Mouse (Mus musculus) hindbrain, embryonic 10.5 days (tissue): ENCODE measurements around the gene Tpcn2. TPM values are rescaled to one million over a fixed set of nuclear protein-coding genes. Genes with fewer than 3 reads are reported as not detected.
A peak's percentile ranks its signal among the peaks of the same experiment; 100 is the strongest.

Experiments
- DNase-seq: peaks from one replicate; pipeline ENCODE4 v3.0.0-alpha.2; 2017; ENCODE audit warnings: low spot score
- H3K27ac ChIP-seq: fragments of 300-500 bp; sonication (generic); 2 replicates; pipeline ENCODE4 v1.5.1; 2016; ENCODE audit warnings: mild to moderate bottlenecking, moderate library complexity
- H3K27me3 ChIP-seq: fragments of 300-500 bp; sonication (generic); 2 replicates; pipeline ENCODE4 v1.6.1; 2016; ENCODE audit warnings: mild to moderate bottlenecking; ENCODE audit not compliant: poor library complexity, insufficient read depth, severe bottlenecking
- H3K36me3 ChIP-seq: fragments of 300-500 bp; sonication (generic); 2 replicates; pipeline ENCODE4 v1.6.1; 2016; ENCODE audit warnings: mild to moderate bottlenecking, moderate library complexity
- H3K4me1 ChIP-seq: fragments of 300-500 bp; sonication (generic); replicated peaks from 2 replicates; pipeline ENCODE4 v1.6.1; 2016; ENCODE audit warnings: mild to moderate bottlenecking
- H3K4me3 ChIP-seq: fragments of 300-500 bp; sonication (generic); 2 replicates; pipeline ENCODE4 v1.5.1; 2016; ENCODE audit warnings: mild to moderate bottlenecking, moderate library complexity
- H3K9me3 ChIP-seq: fragments of 300-500 bp; sonication (generic); 2 replicates; pipeline ENCODE4 v1.6.1; 2016; ENCODE audit warnings: mild to moderate bottlenecking, moderate library complexity
- WGBS: fragments of 180-500 bp; shearing (Covaris S2); methylation state at CpG from one replicate; pipeline ENCODE4 v1.1.7; 2016; 5-methylcytosine and 5-hydroxymethylcytosine counted together
- polyA plus RNA-seq: library from polyadenylated mRNA; unstranded; fragments of >200 nt; fragmentation: Nextera tagmentation; extraction: Ambion mirVana; gene quantifications from 2 replicates; pipeline ENCODE4 v1.2.1, GENCODE M21; 2016

Gene Tpcn2
- polyA plus RNA-seq, 1 experiment from 2014 or later, result 5.7 TPM

DNA sequence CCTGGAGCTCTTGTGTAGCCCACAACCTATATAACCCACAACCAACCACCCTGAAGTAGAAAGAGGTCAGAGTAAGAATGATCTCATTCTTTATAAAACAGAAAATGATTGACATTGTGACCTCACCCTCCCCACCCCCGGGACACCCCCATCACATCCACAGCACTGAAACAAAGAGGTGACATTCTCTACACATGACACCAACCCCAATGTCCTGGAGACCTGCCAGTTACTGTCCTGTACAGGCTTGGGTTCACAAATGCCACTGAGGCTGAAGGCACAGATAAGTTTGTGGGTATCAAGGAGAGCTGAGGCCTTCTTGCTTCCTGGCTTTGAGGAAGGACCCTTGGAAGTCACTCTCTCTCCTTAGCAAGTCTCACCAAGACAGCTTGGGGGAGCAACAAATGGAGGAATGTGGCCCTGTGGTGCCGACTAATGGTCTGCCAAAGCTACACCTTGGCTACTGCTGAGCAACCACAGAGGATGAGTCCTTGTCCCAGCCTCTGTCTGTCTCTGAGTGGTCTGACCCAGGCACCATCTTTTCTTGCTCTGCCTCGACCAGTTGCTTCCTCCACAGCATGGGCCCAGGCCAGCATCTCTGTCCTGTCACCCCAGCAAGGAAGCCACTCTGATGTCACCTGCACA is 29.7 kb downstream of the Tpcn2 start:
- peaks cover 27% of the 10 kb centered on the region for H3K36me3 ChIP-seq
- H3K27me3 ChIP-seq, result no peaks in the 10 kb centered on the region
- no peak for DNase-seq
- peaks cover 12% of the 10 kb centered on the region; the same call in 1 of the 2 replicates for H3K4me1 ChIP-seq
- H3K27ac ChIP-seq, result no peak overlapping the region
- no peak overlapping the region for H3K4me3 ChIP-seq
- WGBS, result 64% methylated on average over 3 of the region's 3 CpGs
- H3K9me3 ChIP-seq, result no peaks in the 10 kb centered on the region

DNA sequence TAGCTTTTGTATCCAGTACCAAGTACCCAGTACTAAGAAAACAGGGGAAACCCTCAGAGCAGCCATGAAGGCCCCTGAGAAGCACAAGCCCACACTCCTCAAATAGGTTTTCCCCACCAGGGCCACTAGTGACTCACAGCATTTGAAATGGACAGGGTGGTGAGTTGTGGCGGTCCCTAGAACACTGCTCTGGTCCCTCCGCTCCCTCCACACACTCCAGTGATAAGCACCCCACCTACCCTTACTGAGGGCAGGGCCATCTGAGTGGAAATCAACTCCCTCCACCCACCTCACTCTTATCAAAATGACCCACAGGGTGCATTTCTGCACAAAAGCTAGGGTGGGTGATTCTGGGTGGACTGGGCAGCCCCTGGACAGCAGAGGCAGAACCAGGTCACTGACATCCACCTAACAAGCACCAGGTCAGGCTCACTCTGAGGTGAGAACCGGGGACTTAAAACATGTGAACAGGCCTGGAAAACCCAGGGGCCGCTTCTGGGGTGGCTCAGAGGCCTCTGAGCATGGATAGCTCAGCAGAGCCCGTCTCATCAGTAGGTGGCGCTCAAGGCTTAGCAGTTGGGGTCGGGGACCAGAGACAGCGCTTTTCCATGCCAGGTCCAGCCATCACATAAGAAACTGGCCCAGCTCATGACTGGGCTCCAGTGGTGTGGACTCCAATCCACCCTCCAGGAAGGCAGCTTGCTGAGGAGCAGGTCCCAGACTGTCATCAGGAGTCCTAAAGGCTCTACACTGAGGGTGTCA is 30.9 kb downstream of the Tpcn2 start:
- H3K27ac ChIP-seq, result peak overlapping the region; percentile 16; the same call in 1 of the 2 replicates
- no peak overlapping the region for H3K4me3 ChIP-seq
- no peaks in the 10 kb centered on the region for H3K9me3 ChIP-seq
- H3K4me1 ChIP-seq, result peaks cover 15% of the 10 kb centered on the region; the same call in 1 of the 2 replicates
- peaks cover 27% of the 10 kb centered on the region for H3K36me3 ChIP-seq
- DNase-seq, result peak; percentile 81
- WGBS, result 29% methylated on average over 8 of the region's 8 CpGs
- H3K27me3 ChIP-seq, result no peaks in the 10 kb centered on the region

DNA sequence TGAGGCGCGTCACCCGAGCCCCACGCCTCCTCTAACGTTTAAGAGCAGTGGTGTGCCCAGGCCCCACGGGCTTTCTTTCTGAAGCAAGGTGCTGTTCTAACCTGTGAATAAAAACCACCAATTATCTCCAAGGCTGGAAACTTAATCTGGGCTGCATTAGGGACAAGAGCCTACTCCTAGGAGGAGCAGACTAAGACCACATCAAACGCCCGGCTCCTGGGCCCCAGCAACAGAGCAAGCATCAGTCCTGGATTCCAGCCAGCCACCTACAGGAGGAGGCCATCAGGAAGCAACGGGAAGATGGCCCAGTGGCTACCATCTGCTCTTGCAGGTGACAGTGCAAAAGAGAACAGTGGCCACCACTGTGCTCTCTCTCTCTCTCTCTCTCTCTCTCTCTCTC is 33.6 kb downstream of the Tpcn2 start:
- Histone ChIP-seq H3K27me3 (no peaks in the 10 kb centered on the region), H3K4me3 (no peak overlapping the region), H3K4me1 (peaks cover 15% of the 10 kb centered on the region; the same call in 1 of the 2 replicates), H3K36me3 (peaks cover 6% of the 10 kb centered on the region; the same call in 1 of the 2 replicates), H3K9me3 (no peaks in the 10 kb centered on the region), H3K27ac (no peak overlapping the region)
- no peak for DNase-seq
- WGBS, result 82% methylated on average over 9 of the region's 9 CpGs

DNA sequence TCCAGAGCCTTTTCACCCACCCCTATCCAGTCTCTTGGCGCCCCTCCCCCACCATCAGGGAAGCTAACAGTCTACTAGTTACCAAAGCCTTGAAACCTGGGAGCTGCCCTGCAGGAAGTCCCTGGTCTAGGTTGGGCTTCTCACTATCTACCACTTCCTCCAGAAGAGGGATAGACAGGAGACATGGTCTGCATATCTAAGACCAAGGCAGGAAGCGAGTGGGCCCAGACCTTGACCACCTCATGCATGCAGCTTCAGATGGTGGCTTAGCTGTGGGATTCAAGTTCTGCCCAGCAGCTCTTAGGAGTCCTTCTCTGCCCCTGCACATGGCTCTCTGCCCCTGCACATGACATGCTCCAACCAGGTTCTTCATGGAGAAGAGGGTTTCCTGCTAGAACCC is 34.9 kb downstream of the Tpcn2 start:
- no peak for DNase-seq
- Histone ChIP-seq H3K4me1 (peaks cover 15% of the 10 kb centered on the region; the same call in 1 of the 2 replicates), H3K27me3 (0 out of 2 replicates have a peak, but pooled peaks cover 6% of the 10 kb centered on the region), H3K9me3 (no peaks in the 10 kb centered on the region), H3K4me3 (no peak overlapping the region), H3K36me3 (no peaks in the 10 kb centered on the region), H3K27ac (no peak overlapping the region)
- whole genome bisulfite sequencing, result 84% methylated on average over 2 of the region's 2 CpGs

DNA sequence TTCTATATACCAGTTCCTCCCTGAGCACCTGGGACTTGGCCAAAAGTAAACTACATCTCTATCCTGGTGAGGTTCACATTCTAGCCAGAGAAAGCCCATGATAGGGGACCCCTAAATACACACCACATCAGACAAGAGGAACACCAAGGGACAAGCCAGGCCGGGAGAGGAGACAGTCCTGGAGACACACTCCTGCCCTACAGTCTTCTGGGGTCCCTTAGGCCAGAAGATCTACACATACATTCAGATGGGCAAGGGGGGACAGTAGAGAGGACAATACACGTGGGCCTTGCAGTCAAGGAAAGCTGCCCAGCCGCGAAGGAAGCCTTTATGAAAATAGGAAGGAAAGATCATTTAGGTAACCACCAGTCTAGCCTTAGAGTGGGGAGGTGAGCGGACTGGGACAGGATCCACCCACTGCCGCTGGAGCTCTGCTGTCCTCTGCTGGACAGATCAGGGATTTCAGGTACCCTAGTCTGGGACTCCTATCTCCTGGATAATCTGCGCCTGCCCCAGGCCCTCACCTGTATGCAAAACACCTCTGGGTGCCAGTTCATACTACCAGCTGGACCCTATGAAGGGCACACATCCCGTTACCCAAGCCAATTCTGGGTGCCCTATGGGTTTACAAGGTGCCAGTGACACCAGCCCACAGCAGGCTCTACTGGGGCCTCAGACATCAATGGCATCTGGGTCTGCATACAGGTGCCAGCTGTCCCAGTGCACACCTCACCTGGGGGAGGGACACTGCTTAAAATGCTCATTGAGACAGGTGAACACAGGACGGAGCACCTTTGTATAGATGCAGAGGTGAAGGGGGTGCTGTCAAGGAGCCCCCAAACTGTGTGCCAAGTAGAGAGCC is 40.7 kb downstream of the Tpcn2 start:
- Histone ChIP-seq H3K4me1 (peaks cover 12% of the 10 kb centered on the region), H3K27ac (no peak overlapping the region), H3K36me3 (no peaks in the 10 kb centered on the region), H3K9me3 (no peaks in the 10 kb centered on the region), H3K27me3 (peaks cover 20% of the 10 kb centered on the region), H3K4me3 (no peak overlapping the region)
- peak; percentile 82 for DNase-seq
- WGBS, result 17% methylated on average over 9 of the region's 9 CpGs

DNA sequence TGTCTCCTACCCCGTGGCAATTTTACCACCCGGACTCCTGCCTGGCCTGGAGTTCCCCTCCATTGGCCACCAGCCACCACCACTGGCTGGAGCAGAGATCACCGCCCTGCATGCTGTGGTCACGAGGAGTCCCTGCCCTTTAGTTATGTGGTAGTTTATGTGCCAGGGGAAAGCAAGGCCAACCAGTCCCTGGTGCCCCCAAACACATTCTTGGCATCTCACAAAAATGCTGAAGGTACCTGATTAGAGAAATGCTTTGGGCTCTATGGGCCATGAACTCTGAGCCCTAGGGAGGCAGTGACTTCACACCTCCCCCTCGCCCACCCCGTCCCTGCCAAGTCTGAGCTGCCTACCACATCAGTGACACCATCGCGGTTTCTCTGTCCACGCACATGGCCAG is 41.8 kb downstream of the Tpcn2 start:
- 85% methylated on average over 9 of the region's 9 CpGs for WGBS
- Histone ChIP-seq H3K27me3 (peaks cover 20% of the 10 kb centered on the region), H3K4me3 (no peak overlapping the region), H3K36me3 (no peaks in the 10 kb centered on the region), H3K27ac (no peak overlapping the region), H3K4me1 (peaks cover 12% of the 10 kb centered on the region), H3K9me3 (no peaks in the 10 kb centered on the region)
- DNase-seq, result no peak

DNA sequence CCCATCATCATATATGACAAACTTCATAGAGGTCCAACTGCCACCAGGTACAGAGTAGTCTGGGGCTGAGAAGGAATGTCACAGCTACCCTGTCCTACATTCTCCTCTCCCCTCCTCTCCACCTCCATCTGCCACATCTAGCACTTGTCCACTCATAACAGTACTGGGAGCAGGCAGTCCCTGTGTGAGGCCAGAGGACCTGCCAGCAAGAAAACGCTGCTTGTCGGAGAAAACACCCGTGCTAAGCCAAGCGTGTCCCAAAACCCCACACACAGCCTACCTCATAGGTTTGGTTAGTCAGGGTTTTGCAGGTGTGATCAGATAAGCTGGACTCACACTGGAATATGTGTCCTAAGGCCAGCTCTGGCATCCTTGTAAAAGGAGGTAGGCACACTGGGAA is 42.9 kb downstream of the Tpcn2 start:
- no peak for DNase-seq

DNA sequence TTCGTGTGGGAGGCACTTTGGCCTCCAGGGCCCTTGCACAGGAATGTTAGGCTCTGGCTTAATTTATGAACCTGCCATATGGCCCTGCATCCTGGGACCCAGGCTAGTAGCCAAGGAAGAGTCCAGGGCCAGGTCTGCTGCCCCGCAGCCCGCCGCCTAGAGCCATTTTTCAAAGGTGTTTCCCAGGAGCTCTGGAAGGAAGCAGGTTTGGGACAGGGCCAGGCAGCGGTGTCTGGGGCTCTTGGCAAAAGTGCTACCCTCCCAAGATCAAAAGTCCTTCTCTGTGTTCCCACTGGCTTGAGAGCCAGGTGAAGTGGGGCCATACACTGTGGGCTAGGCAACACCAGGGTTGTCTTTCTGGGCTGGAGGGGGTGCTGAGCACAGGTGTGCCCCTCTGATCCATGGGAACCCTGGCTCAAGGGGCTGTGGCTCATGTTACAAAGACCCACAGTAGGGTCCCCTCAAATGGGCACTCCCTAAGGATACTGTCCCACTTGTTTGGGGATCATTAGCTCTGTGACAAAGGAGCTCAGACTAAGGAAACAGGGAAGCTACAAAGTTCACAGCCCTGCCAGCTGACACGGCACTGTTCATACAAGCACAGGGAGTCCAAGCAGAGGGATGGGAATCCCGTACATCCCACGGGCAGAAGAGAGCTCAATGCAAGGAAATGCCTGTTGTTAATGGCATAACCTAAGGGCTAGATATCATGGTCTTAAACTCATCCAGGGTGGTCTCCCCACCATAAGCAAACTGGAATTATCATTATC is 43.9 kb downstream of the Tpcn2 start:
- Histone ChIP-seq H3K9me3 (no peaks in the 10 kb centered on the region), H3K4me1 (peaks cover 12% of the 10 kb centered on the region), H3K4me3 (no peak overlapping the region), H3K27me3 (peaks cover 20% of the 10 kb centered on the region), H3K27ac (peak overlapping the region; percentile 35; the same call in 1 of the 2 replicates), H3K36me3 (no peaks in the 10 kb centered on the region)
- DNase-seq, result no peak
- 78% methylated on average over 8 of the region's 8 CpGs for whole genome bisulfite sequencing

More for the DNA sequence above, 42.9 kb downstream of the Tpcn2 start:
- WGBS, result 85% methylated on average over 4 of the region's 4 CpGs
- no peak overlapping the region; the same call in 1 of the 2 replicates for H3K27ac ChIP-seq
- H3K27me3 ChIP-seq, result peaks cover 20% of the 10 kb centered on the region
- H3K4me3 ChIP-seq, result no peak overlapping the region
- H3K4me1 ChIP-seq, result peaks cover 12% of the 10 kb centered on the region
- H3K36me3 ChIP-seq, result no peaks in the 10 kb centered on the region
- H3K9me3 ChIP-seq, result no peaks in the 10 kb centered on the region

DNA sequence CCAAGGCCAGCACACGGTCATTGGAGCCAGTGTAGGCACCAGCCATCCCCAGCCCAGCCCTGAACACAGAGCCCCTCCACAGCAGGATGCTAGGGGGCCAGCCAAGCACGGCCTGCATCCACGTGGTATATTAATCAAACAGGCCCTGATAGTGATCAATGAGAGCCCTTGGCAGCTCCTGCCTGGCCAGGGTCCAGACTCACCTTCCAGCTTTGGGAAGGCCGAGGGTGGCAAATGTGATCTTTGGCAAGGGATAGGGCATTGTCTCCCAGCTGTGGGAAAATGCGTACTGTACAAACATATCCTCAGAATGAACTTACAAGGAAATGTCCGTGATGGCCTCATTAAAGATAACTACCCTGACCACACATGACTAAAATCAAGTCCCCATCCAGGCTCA is 44.7 kb downstream of the Tpcn2 start:
- Histone ChIP-seq H3K27me3 (peaks cover 15% of the 10 kb centered on the region), H3K4me3 (no peak overlapping the region), H3K4me1 (peaks cover 12% of the 10 kb centered on the region), H3K27ac (peak overlapping the region; percentile 50; the same call in 1 of the 2 replicates), H3K36me3 (no peaks in the 10 kb centered on the region), H3K9me3 (no peaks in the 10 kb centered on the region)
- 75% methylated on average over 6 of the region's 6 CpGs for WGBS
- no peak for DNase-seq

DNA sequence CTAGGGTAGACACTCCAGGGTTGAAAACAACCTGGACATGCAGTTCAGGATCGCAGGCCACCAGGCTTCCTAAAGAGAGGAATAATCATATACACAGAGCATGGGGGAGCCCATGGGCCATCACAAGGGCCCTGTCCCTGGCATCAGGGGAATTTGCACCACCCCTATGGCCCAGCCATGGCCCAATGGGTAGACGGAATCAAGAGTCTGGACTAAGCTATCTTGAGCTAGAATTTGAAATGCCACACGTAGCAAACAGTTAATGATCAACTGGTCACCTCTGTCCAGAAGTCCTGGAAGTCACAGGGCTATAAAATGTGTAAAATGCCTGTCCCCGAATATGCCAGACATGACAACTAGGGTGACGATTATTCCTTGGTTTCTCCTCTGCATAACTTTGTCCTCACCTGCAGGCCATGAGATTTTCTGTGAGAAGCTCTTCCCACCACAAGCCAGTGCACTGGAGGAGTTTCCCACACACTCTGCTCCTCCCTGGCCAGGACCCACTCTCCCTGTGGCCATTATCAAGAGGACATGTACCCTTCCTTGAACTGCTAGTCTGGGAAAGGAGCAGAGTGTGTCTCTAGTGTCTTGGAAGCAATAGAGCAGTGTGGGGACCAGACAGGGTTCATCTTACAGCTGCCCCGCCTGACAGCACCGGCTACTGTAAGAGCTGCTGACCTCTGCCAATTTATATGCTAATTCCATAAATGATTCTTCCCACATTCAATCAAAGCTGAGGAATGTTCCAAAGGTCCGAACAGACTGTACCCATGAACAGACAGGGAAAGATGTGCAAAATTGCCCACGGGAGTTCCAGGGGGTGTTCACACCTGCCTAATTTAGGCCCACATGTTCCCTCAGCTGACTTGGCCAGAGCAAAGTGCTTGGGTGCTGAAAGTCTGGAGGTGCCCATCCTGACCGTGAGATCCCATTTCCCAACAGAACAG is 48.7 kb downstream of the Tpcn2 start:
- Histone ChIP-seq H3K9me3 (no peaks in the 10 kb centered on the region), H3K27ac (no peak overlapping the region), H3K36me3 (no peaks in the 10 kb centered on the region), H3K4me3 (no peak overlapping the region), H3K27me3 (0 out of 2 replicates have a peak, but pooled peaks cover 3% of the 10 kb centered on the region), H3K4me1 (peaks cover 10% of the 10 kb centered on the region)
- WGBS, result 87% methylated on average over 10 of the region's 10 CpGs
- no peak for DNase-seq

DNA sequence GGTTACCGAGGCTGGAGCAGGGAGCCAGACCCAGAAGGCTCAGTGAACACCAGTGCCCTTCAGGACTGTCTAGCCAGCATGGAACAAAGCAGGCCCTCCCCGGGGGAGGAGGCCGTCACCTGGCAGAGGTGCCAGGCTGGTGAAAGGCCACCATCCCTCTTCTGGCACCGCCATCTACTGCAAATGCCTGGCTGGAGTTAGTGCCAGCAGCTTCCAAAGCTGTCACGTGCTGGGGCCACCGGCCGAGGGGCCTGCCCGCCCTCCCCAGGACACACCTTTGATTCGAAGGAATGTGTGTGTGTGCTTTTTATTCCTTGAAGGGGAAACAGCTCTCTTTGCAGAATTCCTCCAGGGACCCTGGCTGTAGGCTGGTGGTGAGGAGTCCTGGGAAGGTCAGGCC is 52.2 kb downstream of the Tpcn2 start:
- H3K4me3 ChIP-seq, result no peak overlapping the region
- no peaks in the 10 kb centered on the region; the same call in 1 of the 2 replicates for H3K4me1 ChIP-seq
- H3K9me3 ChIP-seq, result no peaks in the 10 kb centered on the region
- WGBS, result 80% methylated on average over 9 of the region's 9 CpGs
- no peak for DNase-seq
- H3K36me3 ChIP-seq, result no peaks in the 10 kb centered on the region
- H3K27ac ChIP-seq, result 0 out of 2 replicates have a peak overlapping the region, but pooled peaks have one; percentile 0
- 0 out of 2 replicates have a peak, but pooled peaks cover 3% of the 10 kb centered on the region for H3K27me3 ChIP-seq
